Mouse (Mus musculus) midbrain, embryonic 15.5 days (tissue): ENCODE data around the gene Fgd5. TPM values are rescaled to one million over a fixed set of nuclear protein-coding genes. Genes with fewer than 3 reads are reported as not detected.
A peak's percentile ranks its signal among the peaks of the same experiment; 100 is the strongest.

ENCODE experiments used
- ATAC-seq: fragments of 200-750 bp; cut with Nextera tagmentation; replicated peaks from 2 replicates; pipeline ENCODE4 v1.8.0; 2017; ENCODE audit warnings: moderate TSS enrichment
- H3K27ac ChIP-seq: fragments of 300-500 bp; sonication (generic); 2 replicates; pipeline ENCODE4 v1.5.1; 2015; ENCODE audit warnings: mild to moderate bottlenecking, inconsistent platforms
- H3K27me3 ChIP-seq: fragments of 300-500 bp; sonication (generic); replicated peaks from 2 replicates; pipeline ENCODE4 v1.6.1; 2015; ENCODE audit warnings: inconsistent platforms
- H3K36me3 ChIP-seq: fragments of 300-500 bp; sonication (generic); replicated peaks from 2 replicates; pipeline ENCODE4 v1.6.1; 2015; ENCODE audit warnings: inconsistent platforms
- H3K4me1 ChIP-seq: fragments of 300-500 bp; sonication (generic); 2 replicates; pipeline ENCODE4 v1.6.1; 2015; ENCODE audit warnings: inconsistent platforms
- H3K4me2 ChIP-seq: fragments of 300-500 bp; sonication (generic); 2 replicates; pipeline ENCODE4 v1.6.1; 2015; ENCODE audit warnings: inconsistent platforms, mild to moderate bottlenecking, moderate library complexity
- H3K4me3 ChIP-seq: fragments of 300-500 bp; sonication (generic); 2 replicates; pipeline ENCODE4 v1.5.1; 2015; ENCODE audit warnings: mild to moderate bottlenecking, inconsistent platforms
- H3K9ac ChIP-seq: fragments of 300-500 bp; sonication (generic); 2 replicates; pipeline ENCODE4 v1.6.1; 2015; ENCODE audit warnings: mild to moderate bottlenecking, inconsistent platforms
- H3K9me3 ChIP-seq: fragments of 300-500 bp; sonication (generic); 2 replicates; pipeline ENCODE4 v1.6.1; 2016; ENCODE audit warnings: inconsistent platforms
- WGBS: fragments of 180-500 bp; shearing (Covaris S2); methylation state at CpG from one replicate; pipeline ENCODE4 v1.1.7; 2015; ENCODE audit warnings: mixed read lengths; 5-methylcytosine and 5-hydroxymethylcytosine counted together
- polyA plus RNA-seq: library from polyadenylated mRNA; unstranded; fragments of >200 nt; fragmentation: Nextera tagmentation; extraction: Ambion mirVana; gene quantifications from 2 replicates; pipeline ENCODE4 v1.2.1, GENCODE M21; 2015

The Fgd5 gene
- polyA plus RNA-seq, 1 experiment from 2014 or later = 10.4 TPM

DNA sequence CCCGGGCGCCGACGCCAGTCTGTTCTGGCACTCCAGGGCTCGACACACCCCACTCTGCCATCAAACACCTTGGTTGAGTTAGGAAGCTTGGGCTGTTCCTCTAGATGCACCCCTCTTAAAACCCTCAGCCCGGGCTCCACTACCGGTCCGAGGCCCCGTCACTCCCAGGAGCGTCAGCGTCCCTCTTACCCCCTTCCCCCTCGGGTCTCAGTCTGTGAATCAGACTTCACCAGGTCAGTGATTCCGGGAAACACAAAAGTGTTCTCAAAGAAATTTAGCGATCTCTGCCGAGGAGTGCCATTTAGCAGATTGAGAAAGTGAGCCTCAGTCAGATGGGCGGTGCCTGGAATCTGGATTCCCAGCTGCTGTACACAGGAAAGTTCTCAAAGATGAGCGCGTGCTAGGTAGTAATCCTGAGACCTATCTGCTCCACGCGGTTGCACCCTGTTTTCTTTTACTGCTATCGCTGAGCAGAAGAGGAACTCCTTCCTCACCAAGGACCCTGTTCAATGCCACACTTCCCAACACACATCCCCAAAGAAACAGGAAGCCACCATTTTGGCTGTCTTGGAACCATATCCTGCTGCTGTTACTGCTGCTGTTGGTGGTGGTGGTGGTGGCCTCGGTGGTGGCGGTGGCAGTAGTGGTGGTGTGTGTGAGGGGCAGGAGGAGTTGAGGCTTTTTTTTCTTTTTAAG, 771 bp downstream of the Fgd5 start:
- peak; percentile 43; the same call in 1 of the 2 replicates for ATAC-seq
- peaks cover 11% of the 10 kb centered on the region for H3K4me1 ChIP-seq
- no peaks in the 10 kb centered on the region for H3K36me3 ChIP-seq
- H3K27me3 ChIP-seq = peaks cover 3% of the 10 kb centered on the region; the same call in 1 of the 2 replicates
- H3K4me2 ChIP-seq = peak overlapping the region; percentile 98
- no peaks in the 10 kb centered on the region for H3K9me3 ChIP-seq
- 10% methylated on average over 23 of the region's 23 CpGs for WGBS
- H3K4me3 ChIP-seq = peak overlapping the region; percentile 70
- no peak overlapping the region for H3K27ac ChIP-seq
- peak overlapping the region; percentile 59 for H3K9ac ChIP-seq

GRCm38 (mm10) chr6:91980011-91980410, 1.3 kb downstream of the Fgd5 start:
- H3K4me2 ChIP-seq = peak overlapping the region; percentile 98; the same call in 1 of the 2 replicates
- no peak overlapping the region for H3K27ac ChIP-seq
- peak overlapping the region; percentile 70; the same call in 1 of the 2 replicates for H3K4me3 ChIP-seq
- H3K9ac ChIP-seq = no peak overlapping the region
- no peak for ATAC-seq
- peaks cover 3% of the 10 kb centered on the region; the same call in 1 of the 2 replicates for H3K27me3 ChIP-seq
- H3K4me1 ChIP-seq = peaks cover 11% of the 10 kb centered on the region
- H3K36me3 ChIP-seq = no peaks in the 10 kb centered on the region
- 64% methylated on average over 3 of the region's 3 CpGs for WGBS
- H3K9me3 ChIP-seq = no peaks in the 10 kb centered on the region

DNA sequence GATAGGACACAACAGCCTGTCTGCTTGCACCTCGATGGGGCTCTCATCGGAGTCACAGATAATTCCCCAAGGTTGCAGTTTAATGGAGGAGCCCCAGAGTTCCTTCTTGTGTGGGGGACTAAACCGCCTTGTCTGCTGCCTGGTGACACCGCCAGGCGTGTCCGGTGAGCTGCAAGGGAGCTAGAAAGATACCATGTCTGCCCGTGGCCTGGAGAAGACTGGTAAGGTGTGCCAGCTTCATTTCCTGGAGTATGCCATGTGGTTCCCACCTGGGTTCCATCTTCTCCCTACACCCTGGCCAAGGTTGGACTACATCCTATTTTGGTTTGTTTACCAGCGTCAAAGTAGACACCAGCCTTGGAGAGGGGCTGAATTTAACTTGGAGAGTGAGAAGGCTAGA, 11.4 kb downstream of the Fgd5 start:
- 92% methylated on average over 8 of the region's 8 CpGs for WGBS
- Histone ChIP-seq H3K9me3 (no peaks in the 10 kb centered on the region), H3K4me3 (no peak overlapping the region), H3K4me1 (no peaks in the 10 kb centered on the region), H3K27ac (no peak overlapping the region), H3K36me3 (no peaks in the 10 kb centered on the region), H3K27me3 (no peaks in the 10 kb centered on the region), H3K9ac (no peak overlapping the region), H3K4me2 (no peak overlapping the region)
- no peak for ATAC-seq

DNA sequence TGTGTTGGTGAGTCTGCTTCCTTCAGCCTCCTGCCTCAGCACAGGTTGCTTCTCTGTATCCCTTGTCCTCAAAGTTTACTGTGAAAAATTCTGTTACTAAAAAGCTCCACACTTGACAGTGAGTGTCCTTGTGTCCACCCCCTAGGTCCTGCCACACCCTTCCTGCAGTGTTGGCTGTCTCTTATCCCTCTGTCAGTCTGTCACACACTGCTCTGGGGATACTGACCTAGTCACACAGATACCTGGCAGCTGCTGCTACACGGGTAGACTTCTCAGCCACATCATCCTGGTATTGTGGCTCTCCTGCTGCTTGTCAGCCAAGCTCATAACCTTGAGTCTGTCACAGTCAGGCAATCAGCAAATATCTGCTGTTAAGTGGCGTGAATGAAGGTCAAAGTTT, 14.1 kb downstream of the Fgd5 start:
- H3K4me3 ChIP-seq = no peak overlapping the region
- no peak for ATAC-seq
- H3K27me3 ChIP-seq = no peaks in the 10 kb centered on the region
- 88% methylated on average over 2 of the region's 2 CpGs for WGBS
- H3K27ac ChIP-seq = no peak overlapping the region
- peaks cover 6% of the 10 kb centered on the region; the same call in 1 of the 2 replicates for H3K4me1 ChIP-seq
- H3K9ac ChIP-seq = no peak overlapping the region
- H3K4me2 ChIP-seq = no peak overlapping the region
- H3K36me3 ChIP-seq = no peaks in the 10 kb centered on the region
- H3K9me3 ChIP-seq = no peaks in the 10 kb centered on the region

GRCm38 (mm10) chr6:91993795-91994505, 15.3 kb downstream of the Fgd5 start:
- H3K36me3 ChIP-seq = no peaks in the 10 kb centered on the region
- no peak overlapping the region for H3K27ac ChIP-seq
- peaks cover 6% of the 10 kb centered on the region; the same call in 1 of the 2 replicates for H3K4me1 ChIP-seq
- WGBS = 66% methylated on average over 8 of the region's 8 CpGs
- no peak for ATAC-seq
- no peak overlapping the region for H3K9ac ChIP-seq
- H3K4me2 ChIP-seq = no peak overlapping the region
- H3K27me3 ChIP-seq = no peaks in the 10 kb centered on the region
- no peak overlapping the region for H3K4me3 ChIP-seq
- H3K9me3 ChIP-seq = no peaks in the 10 kb centered on the region

DNA sequence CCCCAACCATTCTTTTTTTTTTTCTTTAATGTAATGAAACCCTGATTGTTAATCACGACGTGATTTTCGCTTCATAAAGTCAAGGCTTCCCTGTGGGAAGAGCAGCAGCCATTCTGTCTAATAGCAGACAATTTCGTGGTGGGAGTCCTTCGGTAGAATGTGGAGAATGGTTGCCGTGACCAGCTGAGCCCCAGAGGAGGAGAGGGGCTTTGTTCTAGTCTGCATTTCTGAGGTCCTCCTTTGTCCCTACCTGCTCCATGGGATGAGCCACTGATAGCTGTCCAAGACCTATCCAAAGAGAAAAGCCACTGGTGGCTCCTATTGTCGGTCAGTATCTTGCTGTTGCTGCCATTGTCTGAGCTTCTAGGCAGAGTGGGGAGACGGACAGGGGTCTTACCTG, 17.4 kb downstream of the Fgd5 start:
- Histone ChIP-seq H3K4me3 (no peak overlapping the region), H3K27ac (peak overlapping the region; percentile 56; the same call in 1 of the 2 replicates), H3K4me2 (no peak overlapping the region), H3K9ac (no peak overlapping the region), H3K4me1 (peaks cover 6% of the 10 kb centered on the region; the same call in 1 of the 2 replicates), H3K36me3 (no peaks in the 10 kb centered on the region), H3K9me3 (no peaks in the 10 kb centered on the region), H3K27me3 (no peaks in the 10 kb centered on the region)
- no peak for ATAC-seq
- WGBS = 33% methylated on average over 8 of the region's 8 CpGs

GRCm38 (mm10) chr6:92002558-92003285, 24.0 kb downstream of the Fgd5 start:
- Histone ChIP-seq H3K4me3 (no peak overlapping the region), H3K27me3 (no peaks in the 10 kb centered on the region), H3K4me2 (no peak overlapping the region), H3K9me3 (no peaks in the 10 kb centered on the region), H3K9ac (no peak overlapping the region), H3K27ac (no peak overlapping the region), H3K36me3 (no peaks in the 10 kb centered on the region), H3K4me1 (peaks cover 13% of the 10 kb centered on the region)
- no peak for ATAC-seq
- WGBS = 100% methylated on average over 1 of the region's 1 CpGs

DNA sequence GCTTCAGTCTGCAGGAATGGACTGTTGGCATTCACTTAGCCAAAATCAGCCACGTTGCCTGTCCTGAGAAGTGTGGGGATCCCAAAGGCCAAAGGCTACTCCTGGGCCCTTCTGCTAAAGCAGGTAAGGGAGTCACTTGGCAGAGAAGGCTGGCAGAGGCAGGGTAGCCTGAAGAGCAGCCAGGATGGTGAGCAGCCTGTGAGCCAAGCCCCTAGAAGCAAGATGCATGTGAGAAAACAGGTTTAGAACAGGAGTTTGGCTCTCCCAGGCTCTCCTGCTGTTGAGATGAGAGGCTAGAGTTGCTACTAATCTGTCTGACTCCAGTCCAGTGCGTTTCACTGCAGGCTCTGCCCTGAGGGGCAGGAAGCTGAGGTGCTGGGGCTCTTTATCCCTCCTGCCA, 25.0 kb downstream of the Fgd5 start:
- Histone ChIP-seq H3K4me2 (no peak overlapping the region), H3K9me3 (no peaks in the 10 kb centered on the region), H3K4me3 (no peak overlapping the region), H3K27ac (0 out of 2 replicates have a peak overlapping the region, but pooled peaks have one; percentile 40), H3K27me3 (no peaks in the 10 kb centered on the region), H3K36me3 (no peaks in the 10 kb centered on the region), H3K9ac (no peak overlapping the region), H3K4me1 (peaks cover 13% of the 10 kb centered on the region)
- 38% methylated on average over 2 of the region's 2 CpGs for WGBS
- no peak for ATAC-seq

DNA sequence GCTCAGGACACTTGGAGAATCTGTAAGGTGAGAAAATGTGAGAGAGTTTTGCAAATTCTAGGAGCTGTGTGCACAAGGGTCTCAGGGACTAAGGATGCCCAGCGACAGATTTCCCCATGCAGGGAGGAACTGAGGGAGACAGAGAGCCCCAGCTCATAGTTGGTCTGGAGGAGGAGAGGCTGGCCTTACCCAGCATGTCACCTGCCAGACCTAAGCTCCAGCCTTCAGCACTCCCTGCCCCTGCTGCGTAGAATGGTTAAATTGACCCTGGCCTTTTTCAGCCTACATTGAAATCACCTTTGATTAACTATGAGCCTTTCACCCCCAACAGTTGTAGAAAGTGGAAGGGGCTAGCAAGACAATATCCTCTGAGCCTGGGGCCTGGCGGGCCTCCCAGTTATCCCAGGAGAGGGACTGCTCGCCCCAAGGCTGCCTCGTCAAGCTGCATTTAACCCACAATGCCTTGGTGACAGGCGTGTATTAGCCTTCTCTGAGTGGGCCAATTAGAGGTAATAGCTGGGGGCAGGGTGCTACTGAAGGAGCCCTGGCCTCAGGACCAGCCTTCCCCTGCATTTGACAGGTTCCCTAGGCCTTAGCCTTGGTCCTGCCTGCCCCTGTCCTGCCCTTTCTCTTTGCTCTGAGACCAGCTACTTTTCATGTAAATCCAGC, 25.6 kb downstream of the Fgd5 start:
- Histone ChIP-seq H3K27ac (no peak overlapping the region), H3K9ac (no peak overlapping the region), H3K4me2 (no peak overlapping the region), H3K4me3 (no peak overlapping the region), H3K36me3 (no peaks in the 10 kb centered on the region), H3K27me3 (no peaks in the 10 kb centered on the region), H3K4me1 (peaks cover 13% of the 10 kb centered on the region), H3K9me3 (no peaks in the 10 kb centered on the region)
- ATAC-seq = peak; percentile 75; the same call in 1 of the 2 replicates
- 8% methylated on average over 6 of the region's 6 CpGs for WGBS

GRCm38 (mm10) chr6:92004806-92005205, 26.1 kb downstream of the Fgd5 start:
- Histone ChIP-seq H3K4me1 (peaks cover 13% of the 10 kb centered on the region), H3K36me3 (no peaks in the 10 kb centered on the region), H3K4me2 (no peak overlapping the region), H3K9me3 (no peaks in the 10 kb centered on the region), H3K27ac (no peak overlapping the region), H3K9ac (no peak overlapping the region), H3K4me3 (no peak overlapping the region), H3K27me3 (no peaks in the 10 kb centered on the region)
- WGBS = 29% methylated on average over 3 of the region's 3 CpGs
- no peak for ATAC-seq

DNA sequence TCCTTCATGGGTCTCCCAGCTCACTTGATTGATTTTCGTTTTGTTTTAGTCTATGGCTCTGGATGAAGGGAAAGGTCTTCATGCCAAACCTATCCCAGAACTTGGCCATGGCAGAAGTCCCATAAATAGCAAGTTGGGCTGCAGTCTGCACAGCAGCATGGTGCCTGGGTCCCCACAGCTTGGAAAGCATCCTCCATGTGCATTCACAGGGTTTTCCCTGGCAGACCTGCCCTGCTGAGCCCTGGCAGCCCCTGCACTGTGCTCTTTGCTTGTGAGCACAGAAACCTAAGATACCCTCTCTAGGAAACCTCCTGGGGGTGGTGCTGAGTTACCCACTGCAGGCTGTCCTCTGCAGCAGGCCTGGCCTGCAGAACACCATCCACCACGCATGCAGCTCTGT, 32.2 kb downstream of the Fgd5 start:
- Histone ChIP-seq H3K4me2 (no peak overlapping the region), H3K36me3 (no peaks in the 10 kb centered on the region), H3K9ac (no peak overlapping the region), H3K27me3 (no peaks in the 10 kb centered on the region), H3K4me1 (no peaks in the 10 kb centered on the region), H3K27ac (no peak overlapping the region), H3K4me3 (no peak overlapping the region), H3K9me3 (no peaks in the 10 kb centered on the region)
- ATAC-seq = no peak
- 77% methylated on average over 2 of the region's 2 CpGs for WGBS

DNA sequence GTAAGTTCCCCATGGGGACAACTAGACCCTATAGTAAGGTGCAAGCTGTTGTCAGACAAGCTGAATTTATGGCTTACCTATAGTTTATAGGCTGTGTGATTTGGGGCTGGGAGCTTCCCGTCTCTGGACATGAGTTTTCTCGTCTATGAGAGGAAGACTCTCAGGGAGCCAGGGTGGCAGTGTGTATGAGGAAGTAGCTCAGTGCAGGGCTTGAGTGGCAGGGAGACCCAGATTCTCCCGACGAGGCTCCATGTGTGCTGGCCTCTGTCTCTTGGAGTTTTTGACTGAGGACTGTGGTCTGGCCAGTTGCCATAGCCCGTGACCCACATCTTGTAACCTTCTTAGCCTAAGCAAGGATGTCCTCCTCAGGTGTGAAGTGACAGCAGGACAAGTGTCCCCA, 33.7 kb downstream of the Fgd5 start:
- ATAC-seq = no peak
- Histone ChIP-seq H3K27me3 (no peaks in the 10 kb centered on the region), H3K36me3 (no peaks in the 10 kb centered on the region), H3K9ac (no peak overlapping the region), H3K4me1 (no peaks in the 10 kb centered on the region), H3K9me3 (no peaks in the 10 kb centered on the region), H3K4me2 (no peak overlapping the region), H3K4me3 (no peak overlapping the region), H3K27ac (no peak overlapping the region)
- 84% methylated on average over 5 of the region's 5 CpGs for WGBS
